Mouse (Mus musculus) midbrain, embryonic 16.5 days (tissue): Measurements from ENCODE around the gene Rtn1. TPM values are rescaled to one million over a fixed set of nuclear protein-coding genes. Genes with fewer than 3 reads are reported as not detected.

Experiments
- ATAC-seq: fragments of 200-750 bp; cut with Nextera tagmentation; 2 replicates; pipeline ENCODE4 v1.8.0; 2017; ENCODE audit warnings: moderate TSS enrichment
- H3K27ac ChIP-seq: fragments of 300-500 bp; sonication (generic); 2 replicates; pipeline ENCODE4 v1.5.1; 2014; ENCODE audit warnings: mild to moderate bottlenecking, low read length, mixed read lengths
- H3K27me3 ChIP-seq: fragments of 300-500 bp; sonication (generic); 2 replicates; pipeline ENCODE4 v1.6.1; 2014; ENCODE audit warnings: low read depth, low read length, mixed read lengths; ENCODE audit not compliant: control insufficient read depth, insufficient read depth
- H3K36me3 ChIP-seq: fragments of 300-500 bp; sonication (generic); 2 replicates; pipeline ENCODE4 v1.6.1; 2014; ENCODE audit warnings: mild to moderate bottlenecking, low read length, moderate library complexity, mixed read lengths; ENCODE audit not compliant: control insufficient read depth, insufficient read depth
- H3K4me1 ChIP-seq: fragments of 300-500 bp; sonication (generic); 2 replicates; pipeline ENCODE4 v1.6.1; 2014; ENCODE audit warnings: mild to moderate bottlenecking, low read length, mixed read lengths; ENCODE audit not compliant: control insufficient read depth, insufficient read depth
- H3K4me2 ChIP-seq: fragments of 300-500 bp; sonication (generic); 2 replicates; pipeline ENCODE4 v1.6.1; 2014; ENCODE audit warnings: mild to moderate bottlenecking, low read length, mixed read lengths
- H3K4me3 ChIP-seq: fragments of 300-500 bp; sonication (generic); 2 replicates; pipeline ENCODE4 v1.5.1; 2014; ENCODE audit warnings: low read depth, mild to moderate bottlenecking, low read length, moderate library complexity, mixed read lengths
- H3K9ac ChIP-seq: fragments of 300-500 bp; sonication (generic); 2 replicates; pipeline ENCODE4 v1.6.1; 2014; ENCODE audit warnings: low read depth, low read length, mixed read lengths
- H3K9me3 ChIP-seq: fragments of 300-500 bp; sonication (generic); replicated peaks from 2 replicates; pipeline ENCODE4 v1.6.1; 2014; ENCODE audit warnings: mild to moderate bottlenecking, low read length, mixed read lengths; ENCODE audit not compliant: control insufficient read depth, poor library complexity, severe bottlenecking
- WGBS: fragments of 180-500 bp; shearing (Covaris S2); extraction: QIAGEN DNeasy Blood & Tissue Kit; methylation state at CpG from one replicate; pipeline ENCODE4 v1.1.7; 2014; 5-methylcytosine and 5-hydroxymethylcytosine counted together
- polyA plus RNA-seq: library from polyadenylated mRNA; unstranded; fragments of >200 nt; fragmentation: Nextera tagmentation; extraction: Ambion mirVana; gene quantifications from 2 replicates; pipeline ENCODE4 v1.2.1, GENCODE M21; 2015

Gene Rtn1
- 3,227 and 3,475 TPM in 2 replicates for polyA plus RNA-seq

DNA sequence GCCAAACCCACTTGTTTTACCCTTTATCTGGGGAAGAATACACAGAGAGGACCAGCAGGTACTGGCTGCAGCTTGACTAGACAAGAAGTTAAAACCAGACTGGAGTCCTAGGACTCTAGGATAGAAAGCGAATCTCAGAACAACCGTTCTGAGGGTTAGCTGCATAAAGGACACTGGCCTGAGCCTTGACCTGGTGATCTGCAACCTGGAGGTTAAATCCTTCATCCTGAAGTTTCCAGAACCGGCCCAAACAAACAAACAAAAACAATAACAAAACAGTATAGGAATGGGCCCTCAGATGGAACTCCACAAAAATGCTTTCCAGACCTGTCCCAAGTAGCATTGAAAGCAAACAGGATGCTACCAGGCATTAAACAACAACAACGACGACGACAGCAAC lies at the start of gene Rtn1:
Gene Rtn1 (minus strand): TSS at position 101 of the 400 bp plus-strand sequence.
- ATAC-seq: no peak
- no peaks in the 10 kb centered on the region for H3K36me3 ChIP-seq
- H3K4me2 ChIP-seq: peak within 1 kb of the TSS; percentile 91
- H3K27ac ChIP-seq: peak within 1 kb of the TSS; percentile 88
- H3K4me3 ChIP-seq: peak within 1 kb of the TSS; percentile 85
- no peaks in the 10 kb centered on the region for H3K27me3 ChIP-seq
- peaks cover 20% of the 10 kb centered on the region for H3K4me1 ChIP-seq
- 35% methylated on average over 6 of the region's 6 CpGs for WGBS
- peak within 1 kb of the TSS; percentile 93 for H3K9ac ChIP-seq
- H3K9me3 ChIP-seq: no peaks in the 10 kb centered on the region

GRCm38 (mm10) chr12:72453941-72454340 lies 45.1 kb upstream of the Rtn1 start:
- WGBS: 82% methylated on average over 17 of the region's 17 CpGs
- H3K4me3 ChIP-seq: no peak overlapping the region
- H3K4me2 ChIP-seq: no peak overlapping the region
- H3K27me3 ChIP-seq: no peaks in the 10 kb centered on the region
- H3K27ac ChIP-seq: no peak overlapping the region
- no peaks in the 10 kb centered on the region for H3K4me1 ChIP-seq
- no peaks in the 10 kb centered on the region for H3K36me3 ChIP-seq
- H3K9ac ChIP-seq: no peak overlapping the region
- H3K9me3 ChIP-seq: no peaks in the 10 kb centered on the region
- no peak for ATAC-seq

GRCm38 (mm10) chr12:72441839-72442576 lies 33.2 kb upstream of the Rtn1 start, which contains the start of gene Lrrc9:
Gene Lrrc9 (plus strand): TSS chr12:72441866.
- ATAC-seq: peak; percentile 84
- no peak within 1 kb of the TSS; the same call in 1 of the 2 replicates for H3K27ac ChIP-seq
- WGBS: under 1% methylated on average over 31 of the region's 31 CpGs

DNA sequence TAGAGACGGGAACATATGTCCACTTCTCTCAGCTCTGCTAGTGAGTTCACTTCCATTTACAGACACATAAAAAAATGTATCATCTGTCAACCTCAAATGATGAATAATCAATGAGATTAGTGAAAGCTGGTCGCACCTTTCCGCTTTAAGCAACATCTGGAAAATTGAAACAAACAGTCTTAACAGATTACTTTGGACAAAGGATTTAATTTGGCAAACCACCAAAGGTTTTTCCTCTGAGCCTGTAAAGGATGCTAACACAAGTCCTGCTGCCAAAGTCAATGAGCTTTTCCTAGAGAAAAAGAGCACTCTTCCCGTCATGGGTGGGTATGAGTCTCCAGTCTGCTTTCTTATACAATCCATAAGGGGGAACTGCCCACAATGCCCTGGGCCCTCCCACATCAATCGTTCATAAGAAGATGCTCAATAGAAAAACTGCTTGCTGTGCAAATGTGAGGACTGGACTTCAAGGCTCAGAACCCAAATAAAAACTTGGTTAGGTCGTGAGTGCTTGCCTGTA lies 30.2 kb upstream of the Rtn1 start:
- no peak overlapping the region for H3K27ac ChIP-seq
- H3K9me3 ChIP-seq: no peaks in the 10 kb centered on the region
- H3K36me3 ChIP-seq: no peaks in the 10 kb centered on the region
- WGBS: 32% methylated on average over 6 of the region's 6 CpGs
- H3K27me3 ChIP-seq: no peaks in the 10 kb centered on the region
- H3K4me1 ChIP-seq: peaks cover 19% of the 10 kb centered on the region
- no peak for ATAC-seq
- no peak overlapping the region for H3K9ac ChIP-seq
- no peak overlapping the region for H3K4me3 ChIP-seq
- no peak overlapping the region for H3K4me2 ChIP-seq

More at GRCm38 (mm10) chr12:72441839-72442576, 33.2 kb upstream of the Rtn1 start, which contains the start of gene Lrrc9:
- Histone ChIP-seq H3K9me3 (no peaks in the 10 kb centered on the region), H3K36me3 (no peaks in the 10 kb centered on the region), H3K9ac (peak within 1 kb of the TSS; percentile 64), H3K4me2 (peak within 1 kb of the TSS; percentile 89), H3K4me3 (peak within 1 kb of the TSS; percentile 51), H3K27me3 (no peaks in the 10 kb centered on the region), H3K4me1 (peaks cover 19% of the 10 kb centered on the region)

GRCm38 (mm10) chr12:72437676-72438341 lies 29.0 kb upstream of the Rtn1 start:
- H3K9me3 ChIP-seq: no peaks in the 10 kb centered on the region
- 29% methylated on average over 10 of the region's 10 CpGs for WGBS
- H3K4me3 ChIP-seq: no peak overlapping the region
- no peaks in the 10 kb centered on the region for H3K36me3 ChIP-seq
- no peak overlapping the region for H3K9ac ChIP-seq
- no peak overlapping the region for H3K4me2 ChIP-seq
- ATAC-seq: no peak
- no peaks in the 10 kb centered on the region for H3K27me3 ChIP-seq
- H3K4me1 ChIP-seq: peaks cover 17% of the 10 kb centered on the region
- no peak overlapping the region for H3K27ac ChIP-seq

GRCm38 (mm10) chr12:72433241-72433865 lies 24.5 kb upstream of the Rtn1 start:
- no peak for ATAC-seq

DNA sequence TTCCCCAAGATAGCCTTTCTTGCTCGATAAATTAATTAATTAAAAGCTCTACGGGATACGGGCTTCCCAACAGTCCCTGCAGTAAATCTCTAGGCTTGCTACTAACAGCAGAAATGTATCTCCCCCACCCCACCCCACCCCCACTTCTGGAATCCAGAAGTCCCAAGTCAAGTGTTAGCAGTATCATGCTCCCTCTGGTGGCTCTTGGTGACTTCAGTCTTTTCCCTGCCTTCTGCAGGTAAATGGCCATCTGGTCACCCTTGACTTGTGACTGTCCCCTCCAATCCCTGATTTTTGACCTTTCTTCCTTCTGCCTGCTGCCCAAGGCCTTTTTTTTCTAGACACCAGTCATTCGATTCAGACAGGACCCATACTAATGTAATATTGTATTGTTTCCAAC lies 23.4 kb upstream of the Rtn1 start:
- Histone ChIP-seq H3K9ac (no peak overlapping the region), H3K4me3 (no peak overlapping the region), H3K4me2 (no peak overlapping the region), H3K9me3 (no peaks in the 10 kb centered on the region), H3K4me1 (no peaks in the 10 kb centered on the region), H3K27ac (no peak overlapping the region), H3K27me3 (no peaks in the 10 kb centered on the region), H3K36me3 (no peaks in the 10 kb centered on the region)
- ATAC-seq: no peak
- WGBS: 87% methylated on average over 4 of the region's 4 CpGs

More at GRCm38 (mm10) chr12:72433241-72433865, 24.5 kb upstream of the Rtn1 start:
- no peaks in the 10 kb centered on the region for H3K36me3 ChIP-seq
- H3K9me3 ChIP-seq: no peaks in the 10 kb centered on the region
- no peaks in the 10 kb centered on the region for H3K27me3 ChIP-seq
- no peaks in the 10 kb centered on the region for H3K4me1 ChIP-seq
- H3K27ac ChIP-seq: no peak overlapping the region
- no peak overlapping the region for H3K9ac ChIP-seq
- H3K4me3 ChIP-seq: no peak overlapping the region
- 51% methylated on average over 9 of the region's 9 CpGs for WGBS
- no peak overlapping the region for H3K4me2 ChIP-seq

GRCm38 (mm10) chr12:72427722-72428126 lies 18.9 kb upstream of the Rtn1 start:
- Histone ChIP-seq H3K4me1 (no peaks in the 10 kb centered on the region), H3K4me2 (peak overlapping the region; percentile 35; the same call in 1 of the 2 replicates), H3K27me3 (no peaks in the 10 kb centered on the region), H3K4me3 (no peak overlapping the region), H3K9me3 (no peaks in the 10 kb centered on the region), H3K36me3 (no peaks in the 10 kb centered on the region), H3K27ac (no peak overlapping the region), H3K9ac (no peak overlapping the region)
- ATAC-seq: peak; percentile 80; the same call in 1 of the 2 replicates
- WGBS: 23% methylated on average over 11 of the region's 11 CpGs
